Mouse (Mus musculus): ENCODE measurements at regions not wholly inside any gene's neighbourhood (a gene's known extent, or its start where the extent isn't known, plus 50 kb on each side); places are given as distances from the start of the nearest gene placed in this dataset.

DNA sequence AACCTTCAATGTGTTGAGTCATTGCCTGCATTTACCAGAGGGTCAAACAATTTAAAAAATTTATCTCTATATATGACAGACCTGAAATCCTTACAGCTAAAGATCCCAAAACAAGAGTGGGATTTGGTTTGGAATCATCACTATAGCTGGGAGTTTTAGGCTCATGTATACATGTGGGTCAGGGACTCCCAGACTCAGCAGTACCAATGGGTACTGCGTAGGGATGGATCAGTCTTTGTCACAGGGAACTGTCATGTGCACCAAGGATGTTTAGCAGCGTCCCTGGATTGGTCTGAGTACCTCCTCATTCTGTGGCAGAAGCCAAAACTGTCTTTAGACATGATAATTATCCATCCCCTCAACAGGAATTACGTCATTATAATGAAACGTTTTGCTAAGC lies 250.2 kb upstream of the Clnk start:
- no peaks in the 10 kb centered on the region for H3K4me1 ChIP-seq (ENCODE audit: control insufficient read depth in 2 of 2, insufficient read depth in 2 of 2, low read length in 2 of 2, poor library complexity in 1 of 2)
- in situ Hi-C loops (cut with MboI; ENCODE audit: low sequenced_read_pairs in 2 of 2, unreplicated experiment in 2 of 2): no loop called here
- no peak for DNase-seq (ENCODE audit: low read depth, low spot score)
- no peak overlapping the region for H3K27ac ChIP-seq (ENCODE audit: insufficient read depth, low read depth, low read length, poor library complexity, severe bottlenecking)
- no peaks in the 10 kb centered on the region for H3K9me3 ChIP-seq (ENCODE audit: control insufficient read depth, insufficient read depth, low read depth, low read length)
- no peaks in the 10 kb centered on the region for H3K36me3 ChIP-seq (ENCODE audit: control insufficient read depth, insufficient read depth, low read length, poor library complexity, severe bottlenecking)
- no peak overlapping the region for H3K9ac ChIP-seq (ENCODE audit: insufficient read depth, low read depth, low read length, poor library complexity, severe bottlenecking)
- no peak overlapping the region for H3K4me3 ChIP-seq (ENCODE audit: insufficient read depth in 1 of 2, low read depth in 1 of 2, low read length in 2 of 2, poor library complexity in 1 of 2, severe bottlenecking in 1 of 2)
- TF ChIP-seq HCFC1 (IDR thresholded peaks at IDR 0.05; ENCODE audit: borderline replicate concordance, insufficient read depth, low read length) (no peak), ZC3H11A (IDR thresholded peaks at IDR 0.05; ENCODE audit: borderline replicate concordance, low read depth, low read length) (no peak), ZNF384 (IDR thresholded peaks at IDR 0.05; ENCODE audit: low read depth, low read length) (no peak), MAFK (IDR thresholded peaks at IDR 0.05; ENCODE audit: insufficient read depth, low read depth, low read length) (no peak), CHD2 (IDR thresholded peaks at IDR 0.05; ENCODE audit: low read depth, low read length) (no peak)

DNA sequence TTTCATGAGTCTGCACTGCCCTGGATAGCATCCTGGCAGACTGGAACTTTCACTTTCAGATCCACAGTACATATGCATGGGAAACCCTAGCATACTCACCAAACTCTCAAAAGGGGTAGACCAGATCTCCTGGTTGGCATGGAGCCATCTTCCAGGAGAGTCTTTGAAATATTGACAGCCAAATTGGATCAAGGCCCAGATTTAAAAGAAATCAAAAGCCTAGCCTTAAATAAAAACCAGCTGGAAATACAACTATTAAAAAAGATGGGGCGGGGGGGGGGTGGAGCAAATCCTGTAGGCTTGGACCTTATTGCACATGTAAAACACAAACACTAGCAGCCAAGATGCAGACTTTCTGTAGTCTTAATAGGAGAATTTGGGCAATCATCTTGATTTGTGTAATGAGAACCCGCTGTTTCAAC lies 249.7 kb upstream of the Clnk start:
- DNase-seq (ENCODE audit: low read depth, low spot score): no peak
- Histone ChIP-seq H3K9ac (ENCODE audit: insufficient read depth, low read depth, low read length, poor library complexity, severe bottlenecking) (no peak overlapping the region), H3K36me3 (ENCODE audit: control insufficient read depth, insufficient read depth, low read length, poor library complexity, severe bottlenecking) (no peaks in the 10 kb centered on the region), H3K4me1 (ENCODE audit: control insufficient read depth in 2 of 2, insufficient read depth in 2 of 2, low read length in 2 of 2, poor library complexity in 1 of 2) (no peaks in the 10 kb centered on the region), H3K27ac (ENCODE audit: insufficient read depth, low read depth, low read length, poor library complexity, severe bottlenecking) (no peak overlapping the region), H3K9me3 (ENCODE audit: control insufficient read depth, insufficient read depth, low read depth, low read length) (no peaks in the 10 kb centered on the region), H3K4me3 (ENCODE audit: insufficient read depth in 1 of 2, low read depth in 1 of 2, low read length in 2 of 2, poor library complexity in 1 of 2, severe bottlenecking in 1 of 2) (no peak overlapping the region)
- in situ Hi-C loops (cut with MboI; ENCODE audit: low sequenced_read_pairs in 2 of 2, unreplicated experiment in 2 of 2): no loop called here
- no peak for TF ChIP-seq MAFK (IDR thresholded peaks at IDR 0.05; ENCODE audit: insufficient read depth, low read depth, low read length)
- TF ChIP-seq CHD2 (IDR thresholded peaks at IDR 0.05; ENCODE audit: low read depth, low read length): no peak
- TF ChIP-seq HCFC1 (IDR thresholded peaks at IDR 0.05; ENCODE audit: borderline replicate concordance, insufficient read depth, low read length): no peak
- TF ChIP-seq ZC3H11A (IDR thresholded peaks at IDR 0.05; ENCODE audit: borderline replicate concordance, low read depth, low read length): no peak
- no peak for TF ChIP-seq ZNF384 (IDR thresholded peaks at IDR 0.05; ENCODE audit: low read depth, low read length)

DNA sequence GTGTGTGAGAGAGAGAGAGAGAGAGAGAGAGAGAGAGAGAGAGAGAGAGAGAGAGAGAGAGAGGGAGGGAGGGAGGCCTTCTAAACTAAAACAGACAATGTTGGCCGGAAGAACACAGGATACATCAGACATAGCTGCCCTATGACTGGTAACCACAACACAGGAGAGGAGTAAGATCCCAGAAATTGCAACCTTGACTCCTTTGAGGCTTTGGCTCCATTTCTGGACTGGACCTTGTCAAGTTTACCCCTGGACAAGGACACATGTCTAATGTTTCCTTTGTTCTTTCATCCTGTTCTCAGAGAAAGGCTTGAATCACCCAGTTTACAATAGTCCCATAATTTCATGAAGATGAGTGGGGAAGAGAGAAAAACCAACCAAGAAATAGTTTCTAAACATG lies 233.7 kb upstream of the Clnk start:
- DNase-seq (ENCODE audit: low read depth, low spot score): no peak
- Histone ChIP-seq H3K9ac (ENCODE audit: insufficient read depth, low read depth, low read length, poor library complexity, severe bottlenecking) (no peak overlapping the region), H3K4me1 (ENCODE audit: control insufficient read depth in 2 of 2, insufficient read depth in 2 of 2, low read length in 2 of 2, poor library complexity in 1 of 2) (no peaks in the 10 kb centered on the region), H3K9me3 (ENCODE audit: control insufficient read depth, insufficient read depth, low read depth, low read length) (no peaks in the 10 kb centered on the region), H3K27ac (ENCODE audit: insufficient read depth, low read depth, low read length, poor library complexity, severe bottlenecking) (no peak overlapping the region), H3K36me3 (ENCODE audit: control insufficient read depth, insufficient read depth, low read length, poor library complexity, severe bottlenecking) (no peaks in the 10 kb centered on the region), H3K4me3 (ENCODE audit: insufficient read depth in 1 of 2, low read depth in 1 of 2, low read length in 2 of 2, poor library complexity in 1 of 2, severe bottlenecking in 1 of 2) (no peak overlapping the region)
- in situ Hi-C loops (cut with MboI; ENCODE audit: low sequenced_read_pairs in 2 of 2, unreplicated experiment in 2 of 2): no loop called here
- TF ChIP-seq HCFC1 (IDR thresholded peaks at IDR 0.05; ENCODE audit: borderline replicate concordance, insufficient read depth, low read length) (no peak), MAFK (IDR thresholded peaks at IDR 0.05; ENCODE audit: insufficient read depth, low read depth, low read length) (no peak), ZNF384 (IDR thresholded peaks at IDR 0.05; ENCODE audit: low read depth, low read length) (no peak), CHD2 (IDR thresholded peaks at IDR 0.05; ENCODE audit: low read depth, low read length) (no peak), ZC3H11A (IDR thresholded peaks at IDR 0.05; ENCODE audit: borderline replicate concordance, low read depth, low read length) (no peak)

DNA sequence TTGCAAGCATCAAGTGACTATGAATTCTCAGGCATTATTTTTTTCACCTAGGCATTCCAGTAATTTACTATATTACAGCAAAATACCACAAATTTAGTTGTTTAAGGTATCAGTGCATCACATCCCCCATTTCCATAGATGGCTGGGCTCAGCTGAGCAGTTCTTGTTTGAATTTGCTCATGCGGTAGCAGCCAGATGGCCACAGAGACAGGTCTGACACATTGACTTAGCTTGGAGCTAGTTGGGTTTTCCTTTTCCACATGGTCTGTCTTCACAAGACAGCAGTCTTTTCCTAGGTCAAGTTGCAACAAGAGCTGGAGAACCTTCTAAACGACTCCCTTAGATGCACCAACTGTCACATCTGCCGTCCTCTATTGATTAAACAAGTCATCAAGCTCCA lies 232.9 kb upstream of the Clnk start:
- no peak for TF ChIP-seq ZNF384 (IDR thresholded peaks at IDR 0.05; ENCODE audit: low read depth, low read length)
- TF ChIP-seq ZC3H11A (IDR thresholded peaks at IDR 0.05; ENCODE audit: borderline replicate concordance, low read depth, low read length): no peak
- no peak for TF ChIP-seq CHD2 (IDR thresholded peaks at IDR 0.05; ENCODE audit: low read depth, low read length)
- TF ChIP-seq HCFC1 (IDR thresholded peaks at IDR 0.05; ENCODE audit: borderline replicate concordance, insufficient read depth, low read length): no peak
- TF ChIP-seq MAFK (IDR thresholded peaks at IDR 0.05; ENCODE audit: insufficient read depth, low read depth, low read length): no peak
- H3K36me3 ChIP-seq (ENCODE audit: control insufficient read depth, insufficient read depth, low read length, poor library complexity, severe bottlenecking): no peaks in the 10 kb centered on the region
- in situ Hi-C loops (cut with MboI; ENCODE audit: low sequenced_read_pairs in 2 of 2, unreplicated experiment in 2 of 2): no loop called here
- no peaks in the 10 kb centered on the region for H3K4me1 ChIP-seq (ENCODE audit: control insufficient read depth in 2 of 2, insufficient read depth in 2 of 2, low read length in 2 of 2, poor library complexity in 1 of 2)
- no peak overlapping the region for H3K27ac ChIP-seq (ENCODE audit: insufficient read depth, low read depth, low read length, poor library complexity, severe bottlenecking)
- H3K9ac ChIP-seq (ENCODE audit: insufficient read depth, low read depth, low read length, poor library complexity, severe bottlenecking): no peak overlapping the region
- H3K9me3 ChIP-seq (ENCODE audit: control insufficient read depth, insufficient read depth, low read depth, low read length): no peaks in the 10 kb centered on the region
- DNase-seq (ENCODE audit: low read depth, low spot score): no peak
- no peak overlapping the region for H3K4me3 ChIP-seq (ENCODE audit: insufficient read depth in 1 of 2, low read depth in 1 of 2, low read length in 2 of 2, poor library complexity in 1 of 2, severe bottlenecking in 1 of 2)

DNA sequence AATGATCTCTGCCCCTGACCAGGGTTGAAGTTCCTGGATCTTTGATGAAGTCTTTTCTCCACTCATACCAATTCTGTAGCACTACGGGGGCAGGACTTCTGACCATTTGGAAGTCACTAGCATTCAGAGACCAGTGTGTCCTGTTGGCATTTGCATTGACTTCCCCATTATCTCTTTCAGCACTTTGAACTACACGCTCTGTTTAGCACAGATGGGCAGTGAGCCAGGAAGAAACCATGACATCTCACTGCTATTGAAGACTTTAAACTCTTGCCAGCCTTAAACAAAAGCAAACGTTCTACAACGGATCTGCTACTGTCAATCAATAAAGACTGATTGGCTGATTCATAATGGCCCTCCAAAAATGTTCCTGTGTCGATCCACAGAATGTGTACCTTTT lies 222.5 kb upstream of the Clnk start:
- Histone ChIP-seq H3K27ac (ENCODE audit: insufficient read depth, low read depth, low read length, poor library complexity, severe bottlenecking) (no peak overlapping the region), H3K4me1 (ENCODE audit: control insufficient read depth in 2 of 2, insufficient read depth in 2 of 2, low read length in 2 of 2, poor library complexity in 1 of 2) (no peaks in the 10 kb centered on the region), H3K36me3 (ENCODE audit: control insufficient read depth, insufficient read depth, low read length, poor library complexity, severe bottlenecking) (no peaks in the 10 kb centered on the region), H3K9ac (ENCODE audit: insufficient read depth, low read depth, low read length, poor library complexity, severe bottlenecking) (no peak overlapping the region), H3K4me3 (ENCODE audit: insufficient read depth in 1 of 2, low read depth in 1 of 2, low read length in 2 of 2, poor library complexity in 1 of 2, severe bottlenecking in 1 of 2) (no peak overlapping the region), H3K9me3 (ENCODE audit: control insufficient read depth, insufficient read depth, low read depth, low read length) (no peaks in the 10 kb centered on the region)
- in situ Hi-C loops (cut with MboI; ENCODE audit: low sequenced_read_pairs in 2 of 2, unreplicated experiment in 2 of 2): no loop called here
- DNase-seq (ENCODE audit: low read depth, low spot score): no peak
- no peak for TF ChIP-seq HCFC1 (IDR thresholded peaks at IDR 0.05; ENCODE audit: borderline replicate concordance, insufficient read depth, low read length)
- TF ChIP-seq ZNF384 (IDR thresholded peaks at IDR 0.05; ENCODE audit: low read depth, low read length): no peak
- no peak for TF ChIP-seq MAFK (IDR thresholded peaks at IDR 0.05; ENCODE audit: insufficient read depth, low read depth, low read length)
- TF ChIP-seq ZC3H11A (IDR thresholded peaks at IDR 0.05; ENCODE audit: borderline replicate concordance, low read depth, low read length): no peak
- no peak for TF ChIP-seq CHD2 (IDR thresholded peaks at IDR 0.05; ENCODE audit: low read depth, low read length)

Measured in ES-E14 (cell line).